ENCODE assay signal across 24 mouse cellular contexts in the genomic region with DNA sequence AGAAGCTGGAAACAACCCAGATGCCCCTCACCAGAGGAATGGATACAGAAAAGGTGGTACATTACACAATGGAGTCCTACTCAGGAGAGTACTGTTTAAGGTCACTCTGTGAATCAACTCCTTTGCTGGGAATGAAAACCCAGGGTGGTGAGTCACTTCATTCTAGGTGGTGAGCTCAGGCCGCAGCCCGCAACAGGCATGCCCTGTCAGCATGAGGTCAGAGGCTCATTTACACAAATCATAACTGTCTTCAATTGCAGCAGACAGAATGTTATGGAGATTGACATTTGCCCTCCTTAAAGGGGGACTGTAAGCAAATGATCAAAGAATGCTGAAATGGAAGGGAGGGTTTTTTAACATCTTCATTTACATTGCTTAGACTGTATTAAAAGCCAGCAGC.
DNase-seq lines count a peak whose midpoint lies in the region; ATAC-seq lines count a peak whose summit lies in the region.
"Had no signal": no experiment of that assay in that cellular context is flagged by ENCODE, and none has a peak within 500 bp of the region (broad histone marks: within the 10 kb centered on the region; RNA-seq: fewer than 3 reads in every experiment).

No protein-coding gene starts in this region.

- DNase-seq in adrenal gland, adult (ENCODE audit: inconsistent age in 2 of 2, low spot score in 1 of 2): peak; percentile 78 to 83
- no peak for DNase-seq in adrenal gland, postnatal 4 days (ENCODE audit: low spot score in 2 of 2)
- peak; percentile 76 for DNase-seq in Muller cell, postnatal 12 days (ENCODE audit: inconsistent ontology term)
- DNase-seq in adrenal gland, adult 8-10 months: peak; percentile 55
- DNase-seq in fibroblast of lung, adult 2 months (ENCODE audit: low read depth): peak; percentile 76
- DNase-seq in c-Kit-positive CD71-positive TER-119-positive erythroid progenitor cells, embryonic 14.5 days (ENCODE audit: low spot score): no peak
- DNase-seq: cerebellum, adult 18-20 months; cerebellum, postnatal 10 days; gastrocnemius, postnatal 14 days; heart, postnatal 36 days; kidney, adult 9 months; kidney, postnatal 10 days; liver; lung, adult 2 months; lung, postnatal 14 days; right cerebral cortex, adult 18-20 months; right cerebral cortex, postnatal 4 days; thymus, adult 18-20 months; thymus, postnatal 25 days had no signal

- ATAC-seq in CD4-positive, CD25-positive, alpha-beta regulatory T cell, adult 4 months: no peak
- ATAC-seq in cerebellum, adult (ENCODE audit: insufficient number of reproducible peaks, low FRiP score, low TSS enrichment): no peak
- ATAC-seq: forebrain, embryonic 14.5 days; intestine, postnatal 0 days; midbrain, embryonic 15.5 days had no signal

Comparison
In these comparisons a context has a peak if more than half of its experiments do, and no peak if none do; other contexts are left out.
1. DNase-seq: peak in adrenal gland, adult (2 of 2), Muller cell, postnatal 12 days (single experiment), adrenal gland, adult 8-10 months (single experiment) and fibroblast of lung, adult 2 months (single experiment); none in adrenal gland, postnatal 4 days (0 of 2) and c-Kit-positive CD71-positive TER-119-positive erythroid progenitor cells, embryonic 14.5 days (single experiment).